Mouse (Mus musculus) spleen, postnatal 10 days (tissue): Measurements from ENCODE around the gene Tubb5.

ENCODE experiments used
- DNase-seq, 2 experiments: peaks; one replicate each; pipeline ENCODE4 v3.0.0; 2021 to 2022; ENCODE audit warnings: low spot score in 2 of 2

Gene Tubb5

GRCm38 (mm10) chr17:35796835-35797234, 41.3 kb downstream of the Tubb5 start:
- no peak for DNase-seq

- DNase-seq = no peak
Observed at GRCm38 (mm10) chr17:35795656-35796055, 42.5 kb downstream of the Tubb5 start.

DNA sequence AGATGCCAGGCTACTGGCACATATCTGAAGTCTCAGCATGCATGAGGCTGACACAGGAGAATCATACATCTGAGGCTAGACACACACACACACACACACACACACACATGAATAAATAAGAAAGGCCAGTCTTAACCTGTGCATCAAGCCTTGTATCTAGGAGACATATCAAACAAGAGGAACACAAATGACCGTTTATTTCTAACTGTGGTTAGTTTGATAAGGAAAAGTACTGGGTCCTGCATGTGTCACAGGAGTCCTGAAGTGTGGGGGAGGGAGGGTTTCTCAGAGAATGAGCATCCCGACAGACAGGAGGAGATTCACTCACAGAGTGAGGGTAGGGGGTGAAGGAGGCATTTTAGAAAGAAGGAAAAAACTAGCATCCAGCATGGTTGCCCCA, 43.0 kb downstream of the Tubb5 start:
- DNase-seq = no peak

DNA sequence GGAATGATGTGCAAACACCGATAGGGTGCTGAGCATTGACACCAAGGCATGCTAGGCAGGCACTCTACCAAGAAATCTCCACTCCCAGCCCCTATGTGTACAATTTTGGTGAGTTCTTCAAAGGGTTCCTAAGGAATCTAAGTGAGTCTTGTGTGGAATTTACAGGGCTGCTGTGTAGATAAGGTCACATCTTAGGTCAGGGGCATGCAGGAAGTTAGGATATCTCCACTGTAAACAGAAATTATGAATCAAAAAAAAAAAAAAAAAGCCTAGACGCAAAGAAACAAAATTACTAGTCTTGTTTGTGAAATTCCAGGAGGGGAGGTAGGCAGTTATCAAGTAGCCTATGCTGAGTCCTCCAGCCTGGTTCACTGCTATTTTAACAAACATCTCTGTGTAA, 45.3 kb downstream of the Tubb5 start:
- no peak for DNase-seq

GRCm38 (mm10) chr17:35790933-35791332, 47.2 kb downstream of the Tubb5 start:
- no peak for DNase-seq

DNA sequence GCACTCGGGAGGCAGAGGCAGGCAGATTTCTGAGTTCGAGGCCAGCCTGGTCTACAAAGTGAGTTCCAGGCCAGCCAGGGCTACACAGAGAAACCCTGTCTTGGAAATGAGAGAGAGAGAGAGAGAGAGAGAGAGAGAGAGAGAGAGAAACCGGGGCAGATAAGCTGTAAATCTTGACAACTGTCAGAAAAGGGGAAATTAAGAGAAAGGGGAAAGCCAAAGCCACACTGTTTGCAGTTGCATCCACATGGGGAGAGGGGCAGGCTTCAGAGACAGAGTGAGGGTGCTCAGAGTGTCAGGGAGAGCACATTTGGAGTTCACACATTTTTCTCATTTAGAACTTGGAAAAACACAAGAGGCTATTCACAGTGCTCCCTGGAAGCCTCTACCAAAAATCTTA, 50.1 kb downstream of the Tubb5 start:
- DNase-seq = no peak

GRCm38 (mm10) chr17:35787493-35787892, 50.6 kb downstream of the Tubb5 start:
- DNase-seq = no peak

GRCm38 (mm10) chr17:35785140-35785539, 53.0 kb downstream of the Tubb5 start:
- no peak for DNase-seq

- DNase-seq = peak in 1 of 2 experiments; percentile 55
Observed at GRCm38 (mm10) chr17:35783944-35784343, 54.2 kb downstream of the Tubb5 start.
